Mouse (Mus musculus): ENCODE data around the gene Epha10. TPM values are rescaled to one million over a fixed set of nuclear protein-coding genes. Genes with fewer than 3 reads are reported as not detected.

Epha10 gene
- total and polyA plus RNA-seq, 2 experiments = not detected

DNA sequence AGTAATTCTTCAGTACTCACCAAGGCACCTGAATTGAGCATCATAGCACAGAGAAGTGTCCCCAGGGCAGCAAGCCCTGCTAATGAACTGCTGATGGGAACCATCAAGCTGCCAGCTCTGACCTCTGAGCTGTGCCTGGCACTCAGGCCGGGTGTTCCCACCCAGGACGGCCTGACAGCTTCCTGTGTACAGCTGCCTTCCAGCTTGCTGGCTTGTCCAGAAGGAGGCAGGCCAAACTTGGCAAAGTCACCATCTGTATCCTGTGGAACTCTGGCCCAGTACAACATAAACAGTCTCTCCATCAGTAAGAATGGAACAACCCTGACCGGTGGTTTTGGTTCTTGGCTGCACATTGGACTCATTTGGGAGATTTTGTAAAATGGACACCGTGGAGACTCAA is 72.8 kb downstream of the Epha10 start:
- H3K27ac ChIP-seq (replicated peaks; ENCODE audit: insufficient read depth, low read depth, low read length) = no peak overlapping the region
- H3K36me3 ChIP-seq (ENCODE audit: control insufficient read depth, insufficient read depth, low read length) = no peaks in the 10 kb centered on the region
- H3K27me3 ChIP-seq (ENCODE audit: control insufficient read depth, insufficient read depth, low read length) = no peaks in the 10 kb centered on the region
- DNase-seq (ENCODE audit: extremely low read depth, low read depth, low spot score) = no peak
- 53% methylated on average over 4 of the region's 4 CpGs for WGBS
- TF ChIP-seq POLR2A (IDR thresholded peaks at IDR 0.05; ENCODE audit: extremely low read depth, insufficient read depth, low read length) (no peak), CTCF (IDR thresholded peaks at IDR 0.05; ENCODE audit: low read depth, low read length) (no peak)
- H3K4me1 ChIP-seq (ENCODE audit: control insufficient read depth, insufficient read depth, low read length) = no peaks in the 10 kb centered on the region
- no peaks in the 10 kb centered on the region for H3K79me2 ChIP-seq (ENCODE audit: control insufficient read depth, insufficient read depth, low read length)
- no peak overlapping the region for H3K4me3 ChIP-seq (ENCODE audit: insufficient read depth, low read depth, low read length)
- H3K9ac ChIP-seq (ENCODE audit: low read depth, low read length) = no peak overlapping the region

GRCm38 (mm10) chr4:124957284-124957683 is 76.6 kb downstream of the Epha10 start:
- no peaks in the 10 kb centered on the region for H3K36me3 ChIP-seq (ENCODE audit: control insufficient read depth, insufficient read depth, low read length)
- no peak overlapping the region for H3K4me3 ChIP-seq (ENCODE audit: insufficient read depth, low read depth, low read length)
- DNase-seq (ENCODE audit: extremely low read depth, low read depth, low spot score) = no peak
- TF ChIP-seq CTCF (IDR thresholded peaks at IDR 0.05; ENCODE audit: low read depth, low read length) (no peak), POLR2A (IDR thresholded peaks at IDR 0.05; ENCODE audit: extremely low read depth, insufficient read depth, low read length) (no peak)
- H3K9ac ChIP-seq (ENCODE audit: low read depth, low read length) = no peak overlapping the region
- 63% methylated on average over 2 of the region's 2 CpGs for WGBS
- H3K4me1 ChIP-seq (ENCODE audit: control insufficient read depth, insufficient read depth, low read length) = no peaks in the 10 kb centered on the region
- no peaks in the 10 kb centered on the region; the same call in 1 of the 2 replicates for H3K27me3 ChIP-seq (ENCODE audit: control insufficient read depth, insufficient read depth, low read length)
- no peaks in the 10 kb centered on the region for H3K79me2 ChIP-seq (ENCODE audit: control insufficient read depth, insufficient read depth, low read length)
- no peak overlapping the region for H3K27ac ChIP-seq (replicated peaks; ENCODE audit: insufficient read depth, low read depth, low read length)

DNA sequence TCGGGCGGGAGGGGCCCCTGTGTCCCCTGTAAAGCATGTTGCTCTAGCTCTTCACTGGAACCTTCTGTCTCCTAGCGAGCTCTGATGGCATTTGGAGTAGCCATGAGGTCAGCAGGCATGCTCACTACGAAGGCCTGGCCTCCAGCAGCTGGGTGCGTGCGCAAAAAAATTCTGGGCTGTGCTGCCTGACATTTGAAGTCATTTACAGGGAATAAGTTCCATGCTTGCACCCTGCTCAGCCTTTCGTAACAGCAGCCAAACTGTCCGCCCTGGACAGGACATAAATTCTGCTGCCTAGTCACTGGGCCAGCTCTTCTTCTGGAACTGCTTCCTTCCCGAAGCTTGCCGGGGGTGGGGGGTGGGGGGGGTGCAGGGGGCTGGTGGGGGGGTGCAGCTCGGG is 78.4 kb downstream of the Epha10 start:
- 60% methylated on average over 11 of the region's 11 CpGs for WGBS
- no peaks in the 10 kb centered on the region for H3K4me1 ChIP-seq (ENCODE audit: control insufficient read depth, insufficient read depth, low read length)
- H3K79me2 ChIP-seq (ENCODE audit: control insufficient read depth, insufficient read depth, low read length) = no peaks in the 10 kb centered on the region
- H3K4me3 ChIP-seq (ENCODE audit: insufficient read depth, low read depth, low read length) = no peak overlapping the region
- DNase-seq (ENCODE audit: extremely low read depth, low read depth, low spot score) = no peak
- H3K36me3 ChIP-seq (ENCODE audit: control insufficient read depth, insufficient read depth, low read length) = no peaks in the 10 kb centered on the region
- H3K9ac ChIP-seq (ENCODE audit: low read depth, low read length) = no peak overlapping the region
- no peak overlapping the region for H3K27ac ChIP-seq (replicated peaks; ENCODE audit: insufficient read depth, low read depth, low read length)
- no peaks in the 10 kb centered on the region; the same call in 1 of the 2 replicates for H3K27me3 ChIP-seq (ENCODE audit: control insufficient read depth, insufficient read depth, low read length)
- TF ChIP-seq POLR2A (IDR thresholded peaks at IDR 0.05; ENCODE audit: extremely low read depth, insufficient read depth, low read length) (no peak), CTCF (IDR thresholded peaks at IDR 0.05; ENCODE audit: low read depth, low read length) (no peak)

DNA sequence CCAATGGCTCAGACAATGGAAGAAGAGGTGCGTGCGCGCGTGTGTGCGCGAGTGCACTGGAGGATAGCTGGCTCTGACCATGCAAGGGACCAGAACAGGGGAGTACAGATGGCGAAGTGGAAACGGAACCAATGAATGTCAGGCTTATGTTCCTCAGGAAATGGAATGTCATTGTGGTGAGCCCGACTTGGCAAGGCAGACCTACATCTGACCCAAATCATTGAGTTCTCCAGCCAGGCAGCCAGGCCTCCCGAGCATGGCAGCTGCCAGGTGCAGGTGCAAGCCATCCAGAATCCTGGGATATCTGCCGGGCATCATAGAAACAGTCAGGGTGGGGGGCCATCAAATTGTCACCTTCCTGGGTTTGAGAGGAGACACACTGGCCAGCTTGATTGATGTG is 80.2 kb downstream of the Epha10 start:
- Histone ChIP-seq H3K27me3 (ENCODE audit: control insufficient read depth, insufficient read depth, low read length) (no peaks in the 10 kb centered on the region; the same call in 1 of the 2 replicates), H3K79me2 (ENCODE audit: control insufficient read depth, insufficient read depth, low read length) (no peaks in the 10 kb centered on the region), H3K27ac (replicated peaks; ENCODE audit: insufficient read depth, low read depth, low read length) (no peak overlapping the region), H3K9ac (ENCODE audit: low read depth, low read length) (no peak overlapping the region), H3K4me1 (ENCODE audit: control insufficient read depth, insufficient read depth, low read length) (no peaks in the 10 kb centered on the region), H3K36me3 (ENCODE audit: control insufficient read depth, insufficient read depth, low read length) (no peaks in the 10 kb centered on the region), H3K4me3 (ENCODE audit: insufficient read depth, low read depth, low read length) (no peak overlapping the region)
- no peak for DNase-seq (ENCODE audit: extremely low read depth, low read depth, low spot score)
- 86% methylated on average over 11 of the region's 11 CpGs for WGBS
- TF ChIP-seq POLR2A (IDR thresholded peaks at IDR 0.05; ENCODE audit: extremely low read depth, insufficient read depth, low read length) (no peak), CTCF (IDR thresholded peaks at IDR 0.05; ENCODE audit: low read depth, low read length) (no peak)

GRCm38 (mm10) chr4:124962576-124962975 is 81.9 kb downstream of the Epha10 start:
- H3K36me3 ChIP-seq (ENCODE audit: control insufficient read depth, insufficient read depth, low read length) = no peaks in the 10 kb centered on the region
- DNase-seq (ENCODE audit: extremely low read depth, low read depth, low spot score) = no peak
- TF ChIP-seq POLR2A (IDR thresholded peaks at IDR 0.05; ENCODE audit: extremely low read depth, insufficient read depth, low read length) (no peak), CTCF (IDR thresholded peaks at IDR 0.05; ENCODE audit: low read depth, low read length) (no peak)
- no peak overlapping the region for H3K27ac ChIP-seq (replicated peaks; ENCODE audit: insufficient read depth, low read depth, low read length)
- H3K9ac ChIP-seq (ENCODE audit: low read depth, low read length) = no peak overlapping the region
- H3K4me1 ChIP-seq (ENCODE audit: control insufficient read depth, insufficient read depth, low read length) = no peaks in the 10 kb centered on the region
- H3K4me3 ChIP-seq (ENCODE audit: insufficient read depth, low read depth, low read length) = no peak overlapping the region
- no peaks in the 10 kb centered on the region; the same call in 1 of the 2 replicates for H3K27me3 ChIP-seq (ENCODE audit: control insufficient read depth, insufficient read depth, low read length)
- WGBS = 44% methylated on average over 11 of the region's 11 CpGs
- H3K79me2 ChIP-seq (ENCODE audit: control insufficient read depth, insufficient read depth, low read length) = no peaks in the 10 kb centered on the region

- H3K4me1 ChIP-seq (ENCODE audit: control insufficient read depth, insufficient read depth, low read length) = no peaks in the 10 kb centered on the region
- H3K9ac ChIP-seq (ENCODE audit: low read depth, low read length) = no peak overlapping the region
- no peaks in the 10 kb centered on the region for H3K79me2 ChIP-seq (ENCODE audit: control insufficient read depth, insufficient read depth, low read length)
- DNase-seq (ENCODE audit: extremely low read depth, low read depth, low spot score) = no peak
- H3K36me3 ChIP-seq (ENCODE audit: control insufficient read depth, insufficient read depth, low read length) = no peaks in the 10 kb centered on the region
- 38% methylated on average over 8 of the region's 8 CpGs for WGBS
- no peaks in the 10 kb centered on the region; the same call in 1 of the 2 replicates for H3K27me3 ChIP-seq (ENCODE audit: control insufficient read depth, insufficient read depth, low read length)
- no peak overlapping the region for H3K4me3 ChIP-seq (ENCODE audit: insufficient read depth, low read depth, low read length)
- H3K27ac ChIP-seq (replicated peaks; ENCODE audit: insufficient read depth, low read depth, low read length) = no peak overlapping the region
- TF ChIP-seq POLR2A (IDR thresholded peaks at IDR 0.05; ENCODE audit: extremely low read depth, insufficient read depth, low read length) (no peak), CTCF (IDR thresholded peaks at IDR 0.05; ENCODE audit: low read depth, low read length) (no peak)
These were observed 84.4 kb downstream of the Epha10 start for GRCm38 (mm10) chr4:124964912-124965599.

Other genes starting within 250 kb of the Epha10 start
- not detected in 2 replicates for gene Pou3f1, start 224.1 kb upstream of the Epha10 start, total RNA-seq (2014; rRNA removed)
- gene Pou3f1, start 224.1 kb upstream of the Epha10 start, polyA plus RNA-seq (2012; rRNA removed) = 0.02 TPM in 1 of 2 replicates, not detected in the other
- 9.3 and 11.6 TPM in 2 replicates for gene Utp11, start 187.3 kb upstream of the Epha10 start, total RNA-seq (2014; rRNA removed)
- 4.2 and 5.5 TPM in 2 replicates for gene Utp11, start 187.3 kb upstream of the Epha10 start, polyA plus RNA-seq (2012; rRNA removed)
- gene Fhl3, start 180.2 kb upstream of the Epha10 start, total RNA-seq (2014; rRNA removed) = 0.20 and 0.28 TPM in 2 replicates
- gene Fhl3, start 180.2 kb upstream of the Epha10 start, polyA plus RNA-seq (2012; rRNA removed) = 0.95 and 1.5 TPM in 2 replicates
- gene Sf3a3, start 166.1 kb upstream of the Epha10 start, total RNA-seq (2014; rRNA removed) = 12.1 and 15.1 TPM in 2 replicates
- gene Sf3a3, start 166.1 kb upstream of the Epha10 start, polyA plus RNA-seq (2012; rRNA removed) = 5.5 and 6.6 TPM in 2 replicates
- gene Inpp5b, start 139.0 kb upstream of the Epha10 start, total RNA-seq (2014; rRNA removed) = 15.3 and 15.8 TPM in 2 replicates
- 24.1 and 25.7 TPM in 2 replicates for gene Inpp5b, start 139.0 kb upstream of the Epha10 start, polyA plus RNA-seq (2012; rRNA removed)
- gene Mtf1, start 78.8 kb upstream of the Epha10 start, total RNA-seq (2014; rRNA removed) = 4.3 and 5.5 TPM in 2 replicates
- 5.1 and 6.0 TPM in 2 replicates for gene Mtf1, start 78.8 kb upstream of the Epha10 start, polyA plus RNA-seq (2012; rRNA removed)
- gene Yrdc, start 30.2 kb upstream of the Epha10 start, total RNA-seq (2014; rRNA removed) = 17.0 and 19.3 TPM in 2 replicates
- gene Yrdc, start 30.2 kb upstream of the Epha10 start, polyA plus RNA-seq (2012; rRNA removed) = 25.1 and 36.9 TPM in 2 replicates
- 35.5 and 41.5 TPM in 2 replicates for gene 1110065P20Rik, start 29.7 kb upstream of the Epha10 start, total RNA-seq (2014; rRNA removed)
- gene 1110065P20Rik, start 29.7 kb upstream of the Epha10 start, polyA plus RNA-seq (2012; rRNA removed) = 43.5 and 49.9 TPM in 2 replicates
- under 0.01 TPM in 1 of 2 replicates, not detected in the other for gene Maneal, start 18.7 kb upstream of the Epha10 start, total RNA-seq (2014; rRNA removed)
- gene Maneal, start 18.7 kb upstream of the Epha10 start, polyA plus RNA-seq (2012; rRNA removed) = not detected in 2 replicates
- gene 9930104L06Rik, start 56.1 kb downstream of the Epha10 start, total RNA-seq (2014; rRNA removed) = 3.4 and 4.1 TPM in 2 replicates
- 4.7 and 9.2 TPM in 2 replicates for gene 9930104L06Rik, start 56.1 kb downstream of the Epha10 start, polyA plus RNA-seq (2012; rRNA removed)
- 0.37 and 1.0 TPM in 2 replicates for gene Cdca8, start 58.4 kb downstream of the Epha10 start, total RNA-seq (2014; rRNA removed)
- 0.67 and 0.91 TPM in 2 replicates for gene Cdca8, start 58.4 kb downstream of the Epha10 start, polyA plus RNA-seq (2012; rRNA removed)
- 0.09 TPM in 1 of 2 replicates, not detected in the other for gene Rspo1, start 105.5 kb downstream of the Epha10 start, total RNA-seq (2014; rRNA removed)
- 0.37 and 0.56 TPM in 2 replicates for gene Rspo1, start 105.5 kb downstream of the Epha10 start, polyA plus RNA-seq (2012; rRNA removed)
- 19.3 and 22.0 TPM in 2 replicates for gene Gnl2, start 135.7 kb downstream of the Epha10 start, total RNA-seq (2014; rRNA removed)
- gene Gnl2, start 135.7 kb downstream of the Epha10 start, polyA plus RNA-seq (2012; rRNA removed) = 7.1 and 13.7 TPM in 2 replicates
- 0.09 TPM in 1 of 2 replicates, not detected in the other for gene Dnali1, start 184.8 kb downstream of the Epha10 start, total RNA-seq (2014; rRNA removed)
- 0.05 TPM in 1 of 2 replicates, not detected in the other for gene Dnali1, start 184.8 kb downstream of the Epha10 start, polyA plus RNA-seq (2012; rRNA removed)
- 7.5 and 7.6 TPM in 2 replicates for gene Snip1, start 185.8 kb downstream of the Epha10 start, total RNA-seq (2014; rRNA removed)
- gene Snip1, start 185.8 kb downstream of the Epha10 start, polyA plus RNA-seq (2012; rRNA removed) = 6.1 and 6.9 TPM in 2 replicates
- 4.7 and 4.9 TPM in 2 replicates for gene Meaf6, start 204.2 kb downstream of the Epha10 start, total RNA-seq (2014; rRNA removed)
- 5.2 and 5.9 TPM in 2 replicates for gene Meaf6, start 204.2 kb downstream of the Epha10 start, polyA plus RNA-seq (2012; rRNA removed)
- gene Zc3h12a, start 246.9 kb downstream of the Epha10 start, total RNA-seq (2014; rRNA removed) = 0.67 and 0.74 TPM in 2 replicates
- 2.4 and 3.0 TPM in 2 replicates for gene Zc3h12a, start 246.9 kb downstream of the Epha10 start, polyA plus RNA-seq (2012; rRNA removed)